Mouse (Mus musculus) lung, postnatal 14 days (tissue): ENCODE results near the gene Ttll11.
A peak's percentile ranks its signal among the peaks of the same experiment; 100 is the strongest.

ENCODE experiments used
- DNase-seq: peaks from one replicate; pipeline ENCODE4 v3.0.0; 2021

Gene Ttll11

GRCm38 (mm10) chr2:35851420-35852163 is 128.1 kb downstream of the Ttll11 start:
- DNase-seq, result no peak

GRCm38 (mm10) chr2:35849632-35850230 is 130.0 kb downstream of the Ttll11 start:
- no peak for DNase-seq

- DNase-seq, result no peak
Observed at GRCm38 (mm10) chr2:35845611-35846504, 133.9 kb downstream of the Ttll11 start.

GRCm38 (mm10) chr2:35843896-35844690 is 135.6 kb downstream of the Ttll11 start:
- DNase-seq, result no peak

GRCm38 (mm10) chr2:35842780-35843474 is 136.8 kb downstream of the Ttll11 start:
- no peak for DNase-seq

- no peak for DNase-seq
Observed at GRCm38 (mm10) chr2:35841841-35842420, 137.8 kb downstream of the Ttll11 start.

- DNase-seq, result peak; percentile 61
Observed at GRCm38 (mm10) chr2:35840956-35841816, 138.5 kb downstream of the Ttll11 start.

GRCm38 (mm10) chr2:35838751-35839479 is 140.8 kb downstream of the Ttll11 start:
- no peak for DNase-seq

- no peak for DNase-seq
Observed at GRCm38 (mm10) chr2:35834198-35834913, 145.4 kb downstream of the Ttll11 start.

- DNase-seq, result no peak
Observed at GRCm38 (mm10) chr2:35833546-35833945, 146.2 kb downstream of the Ttll11 start.

- no peak for DNase-seq
Observed at GRCm38 (mm10) chr2:35832742-35833425, 146.8 kb downstream of the Ttll11 start.

- DNase-seq, result no peak
Observed at GRCm38 (mm10) chr2:35831904-35832581, 147.7 kb downstream of the Ttll11 start.

- no peak for DNase-seq
Observed at GRCm38 (mm10) chr2:35830966-35831903, 148.5 kb downstream of the Ttll11 start.

GRCm38 (mm10) chr2:35829136-35829535 is 150.6 kb downstream of the Ttll11 start:
- DNase-seq, result no peak

- no peak for DNase-seq
Observed at GRCm38 (mm10) chr2:35827886-35828285, 151.8 kb downstream of the Ttll11 start.

- no peak for DNase-seq
Observed at GRCm38 (mm10) chr2:35825157-35825556, 154.6 kb downstream of the Ttll11 start.

GRCm38 (mm10) chr2:35823589-35823988 is 156.1 kb downstream of the Ttll11 start:
- DNase-seq, result no peak
